Mouse (Mus musculus): ENCODE data around the gene Cdkl5. TPM values are rescaled to one million over a fixed set of nuclear protein-coding genes. Genes with fewer than 3 reads are reported as not detected.

The Cdkl5 gene
- polyA plus RNA-seq (2017; shearing (Covaris generic)), result 0.48 TPM

DNA sequence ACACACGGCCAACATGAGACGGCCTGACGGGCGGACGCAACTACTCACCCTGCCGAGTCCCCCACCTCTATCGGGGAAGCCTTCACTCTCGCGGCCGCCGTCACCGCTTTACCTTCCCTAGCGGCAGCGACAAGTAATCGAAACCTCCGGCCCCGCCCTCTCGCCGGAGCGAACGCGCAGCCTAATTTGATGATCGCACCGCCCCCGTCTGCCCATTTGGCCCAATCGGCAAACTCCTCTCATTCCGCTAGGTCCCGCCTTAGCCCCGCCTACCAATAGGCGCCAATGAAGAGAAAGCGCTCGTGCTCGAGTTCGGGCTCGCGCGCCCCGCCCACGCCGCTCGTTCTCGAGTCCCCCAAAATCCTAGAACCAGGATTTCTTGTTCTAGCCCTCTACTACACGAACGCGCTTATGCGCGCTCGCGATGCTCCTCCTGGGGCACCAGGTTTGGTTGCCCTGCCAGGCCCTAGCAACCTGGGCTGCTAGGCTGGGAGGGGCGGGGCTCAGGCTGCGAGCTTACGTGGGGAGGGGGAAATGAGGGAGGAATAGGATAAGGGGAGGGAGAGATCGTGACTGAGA is at the start of gene Cdkl5:
TSS of gene Cdkl5 (minus strand) at position 162 of the 579 bp plus-strand sequence.

DNA sequence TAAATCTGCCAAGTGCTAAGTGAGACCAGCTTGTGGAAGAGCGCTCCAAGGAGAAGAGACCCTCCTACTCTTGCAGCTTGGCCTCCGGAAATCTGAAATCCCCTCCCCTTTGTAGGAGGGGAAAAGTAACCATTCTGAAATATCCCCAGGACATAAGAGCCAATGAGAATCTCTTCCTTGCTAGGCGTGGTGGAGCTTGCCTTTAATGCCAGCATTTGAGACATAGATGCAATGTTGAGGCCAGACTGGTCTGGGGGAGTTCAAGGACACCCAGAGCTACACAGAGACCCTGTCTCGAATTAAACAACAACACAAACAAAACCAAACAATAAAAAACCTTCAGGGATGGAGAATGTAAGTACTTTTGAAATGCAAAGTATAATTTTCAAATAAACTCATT is 87.6 kb downstream of the Cdkl5 start, which contains the start of gene Gja6:
TSS of gene Gja6 (minus strand) at position 101 of the 400 bp plus-strand sequence.

DNA sequence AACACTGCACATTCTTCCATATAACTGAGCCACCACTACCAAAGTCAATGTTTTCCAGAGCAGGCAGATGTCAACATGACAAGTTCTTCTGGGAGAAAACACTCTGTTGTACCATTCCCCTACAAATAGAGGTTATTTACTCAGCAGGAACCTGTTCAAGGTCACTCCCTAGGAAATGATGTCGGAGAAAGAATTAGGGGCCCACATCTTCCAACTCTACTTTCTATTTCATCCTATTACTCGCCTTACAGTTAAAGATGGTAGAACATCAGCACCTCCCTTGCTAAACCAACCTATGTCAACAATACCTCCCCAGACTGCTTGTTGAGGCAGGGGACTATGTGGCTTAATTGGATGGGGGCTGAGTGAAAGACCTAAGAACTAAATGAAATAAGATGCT is 226.8 kb downstream of the Cdkl5 start, which contains the start of gene Rs1:
TSS of gene Rs1 (plus strand) at position 301 of the 400 bp plus-strand sequence.

GRCm38 (mm10) chrX:160735650-160736049 is 258.9 kb downstream of the Cdkl5 start, which contains the start of gene Ppef1:
TSS of gene Ppef1 (minus strand) at chrX:160735765.

Other genes starting within 250 kb of the Cdkl5 start
- not detected for gene Rs1, start 226.7 kb downstream of the Cdkl5 start, polyA plus RNA-seq (2017; shearing (Covaris generic))
- gene Gja6, start 87.7 kb downstream of the Cdkl5 start, polyA plus RNA-seq (2017; shearing (Covaris generic)), result not detected
- 0.27 TPM for gene Scml2, start 122.5 kb upstream of the Cdkl5 start, polyA plus RNA-seq (2017; shearing (Covaris generic))